Mouse (Mus musculus) limb, embryonic 11.5 days (tissue): ENCODE results near the gene Dysf. TPM values are rescaled to one million over a fixed set of nuclear protein-coding genes. Genes with fewer than 3 reads are reported as not detected.

Source experiments
- ATAC-seq: fragments of 200-750 bp; cut with Nextera tagmentation; 2 replicates; pipeline ENCODE4 v1.8.0; 2017; ENCODE audit warnings: low read depth; ENCODE audit not compliant: insufficient number of reproducible peaks, low FRiP score, low TSS enrichment
- DNase-seq: peaks from one replicate; pipeline ENCODE4 v3.0.0-alpha.2; 2015; ENCODE audit warnings: low spot score
- H3K27ac ChIP-seq: fragments of 300-500 bp; sonication (generic); replicated peaks from 2 replicates; pipeline ENCODE4 v1.5.1; 2014; ENCODE audit warnings: low read depth, mild to moderate bottlenecking, low read length
- H3K27me3 ChIP-seq: fragments of 300-500 bp; sonication (generic); 2 replicates; pipeline ENCODE4 v1.6.1; 2014; ENCODE audit warnings: mild to moderate bottlenecking, low read length, mixed read lengths; ENCODE audit not compliant: control insufficient read depth, insufficient read depth
- H3K36me3 ChIP-seq: fragments of 300-500 bp; sonication (generic); 2 replicates; pipeline ENCODE4 v1.6.1; 2014; ENCODE audit warnings: mild to moderate bottlenecking, low read length, moderate library complexity, mixed read lengths; ENCODE audit not compliant: control insufficient read depth, insufficient read depth
- H3K4me1 ChIP-seq: fragments of 300-500 bp; sonication (generic); 2 replicates; pipeline ENCODE4 v1.6.1; 2014; ENCODE audit warnings: low read length, mixed read lengths; ENCODE audit not compliant: control insufficient read depth, insufficient read depth
- H3K4me2 ChIP-seq: fragments of 300-500 bp; sonication (generic); 2 replicates; pipeline ENCODE4 v1.6.1; 2014; ENCODE audit warnings: low read depth, mild to moderate bottlenecking, moderate library complexity; ENCODE audit not compliant: severe bottlenecking
- H3K4me3 ChIP-seq: fragments of 300-500 bp; sonication (generic); 2 replicates; pipeline ENCODE4 v1.5.1; 2014; ENCODE audit warnings: low read depth, low read length
- H3K9ac ChIP-seq: fragments of 300-500 bp; sonication (generic); 2 replicates; pipeline ENCODE4 v1.6.1; 2014; ENCODE audit warnings: mild to moderate bottlenecking, low read length
- H3K9me3 ChIP-seq: fragments of 300-500 bp; sonication (generic); 2 replicates; pipeline ENCODE4 v1.6.1; 2016; ENCODE audit warnings: low read length; ENCODE audit not compliant: control insufficient read depth
- WGBS: fragments of 180-500 bp; shearing (Covaris S2); extraction: QIAGEN DNeasy Blood & Tissue Kit; methylation state at CpG from one replicate; pipeline ENCODE4 v1.1.7; 2014; 5-methylcytosine and 5-hydroxymethylcytosine counted together
- polyA plus RNA-seq: library from polyadenylated mRNA; unstranded; fragments of >200 nt; fragmentation: Nextera tagmentation; extraction: Ambion mirVana; gene quantifications from 2 replicates; pipeline ENCODE4 v1.2.1, GENCODE M21; 2014

Gene Dysf
- polyA plus RNA-seq, 1 experiment from 2014 or later = 16.7 TPM

GRCm38 (mm10) chr6:84219119-84219518 lies 210.7 kb downstream of the Dysf start:
- WGBS = 40% methylated on average over 11 of the region's 11 CpGs
- no peak for DNase-seq
- Histone ChIP-seq H3K4me2 (no peak overlapping the region), H3K4me1 (peaks cover 19% of the 10 kb centered on the region), H3K27ac (no peak overlapping the region; the same call in 1 of the 2 replicates), H3K27me3 (no peaks in the 10 kb centered on the region), H3K9ac (no peak overlapping the region), H3K4me3 (no peak overlapping the region), H3K9me3 (no peaks in the 10 kb centered on the region), H3K36me3 (no peaks in the 10 kb centered on the region)
- no peak for ATAC-seq

GRCm38 (mm10) chr6:84224861-84225260 lies 216.5 kb downstream of the Dysf start:
- Histone ChIP-seq H3K36me3 (no peaks in the 10 kb centered on the region), H3K4me1 (peaks cover 38% of the 10 kb centered on the region), H3K4me3 (no peak overlapping the region), H3K9ac (no peak overlapping the region), H3K27me3 (no peaks in the 10 kb centered on the region), H3K9me3 (no peaks in the 10 kb centered on the region), H3K27ac (no peak overlapping the region), H3K4me2 (no peak overlapping the region)
- WGBS = 24% methylated on average over 4 of the region's 4 CpGs
- DNase-seq (no peak), ATAC-seq (no peak)

GRCm38 (mm10) chr6:84225587-84225986 lies 217.2 kb downstream of the Dysf start:
- ATAC-seq (no peak), DNase-seq (no peak)
- Histone ChIP-seq H3K9me3 (no peaks in the 10 kb centered on the region), H3K36me3 (no peaks in the 10 kb centered on the region), H3K4me3 (no peak overlapping the region), H3K27ac (no peak overlapping the region), H3K4me1 (peaks cover 46% of the 10 kb centered on the region), H3K4me2 (no peak overlapping the region), H3K27me3 (no peaks in the 10 kb centered on the region), H3K9ac (no peak overlapping the region)
- 74% methylated on average over 6 of the region's 6 CpGs for WGBS

GRCm38 (mm10) chr6:84228196-84228595 lies 219.8 kb downstream of the Dysf start:
- H3K27ac ChIP-seq = peak overlapping the region; percentile 81
- WGBS = 52% methylated on average over 4 of the region's 4 CpGs
- H3K9ac ChIP-seq = peak overlapping the region; percentile 27; the same call in 1 of the 2 replicates
- H3K27me3 ChIP-seq = no peaks in the 10 kb centered on the region
- H3K4me3 ChIP-seq = no peak overlapping the region
- H3K9me3 ChIP-seq = no peaks in the 10 kb centered on the region
- ATAC-seq (no peak), DNase-seq (no peak)
- H3K4me1 ChIP-seq = peaks cover 65% of the 10 kb centered on the region
- H3K36me3 ChIP-seq = no peaks in the 10 kb centered on the region
- no peak overlapping the region for H3K4me2 ChIP-seq

- ATAC-seq = no peak
- Histone ChIP-seq H3K4me1 (peaks cover 68% of the 10 kb centered on the region), H3K9me3 (no peaks in the 10 kb centered on the region), H3K27ac (peak overlapping the region; percentile 81), H3K4me2 (no peak overlapping the region), H3K27me3 (no peaks in the 10 kb centered on the region), H3K36me3 (no peaks in the 10 kb centered on the region), H3K9ac (peak overlapping the region; percentile 27; the same call in 1 of the 2 replicates), H3K4me3 (no peak overlapping the region)
- DNase-seq = peak; percentile 83
- 11% methylated on average over 5 of the region's 5 CpGs for WGBS
Observed at GRCm38 (mm10) chr6:84228786-84229185, 220.4 kb downstream of the Dysf start.

- Histone ChIP-seq H3K4me1 (peaks cover 75% of the 10 kb centered on the region), H3K9ac (0 out of 2 replicates have a peak overlapping the region, but pooled peaks have one; percentile 27), H3K9me3 (no peaks in the 10 kb centered on the region), H3K36me3 (no peaks in the 10 kb centered on the region), H3K27me3 (no peaks in the 10 kb centered on the region), H3K4me3 (no peak overlapping the region), H3K4me2 (no peak overlapping the region), H3K27ac (peak overlapping the region; percentile 81)
- 18% methylated on average over 7 of the region's 7 CpGs for WGBS
- peak; percentile 65 for ATAC-seq
- peak; percentile 83 for DNase-seq
Observed at GRCm38 (mm10) chr6:84229739-84230138, 221.3 kb downstream of the Dysf start.

- peak overlapping the region; percentile 81 for H3K27ac ChIP-seq
- ATAC-seq (no peak), DNase-seq (peak; percentile 61)
- 27% methylated on average over 7 of the region's 7 CpGs for WGBS
- H3K4me3 ChIP-seq = no peak overlapping the region
- H3K9me3 ChIP-seq = no peaks in the 10 kb centered on the region
- H3K4me1 ChIP-seq = peaks cover 72% of the 10 kb centered on the region
- H3K27me3 ChIP-seq = no peaks in the 10 kb centered on the region
- no peak overlapping the region for H3K9ac ChIP-seq
- no peaks in the 10 kb centered on the region for H3K36me3 ChIP-seq
- no peak overlapping the region for H3K4me2 ChIP-seq
Observed at GRCm38 (mm10) chr6:84231108-84231507, 222.7 kb downstream of the Dysf start.

GRCm38 (mm10) chr6:84232063-84232760 lies 223.8 kb downstream of the Dysf start:
- Histone ChIP-seq H3K4me1 (peaks cover 65% of the 10 kb centered on the region), H3K27me3 (no peaks in the 10 kb centered on the region)

More at GRCm38 (mm10) chr6:84232063-84232760, 223.8 kb downstream of the Dysf start:
- DNase-seq = no peak
- Histone ChIP-seq H3K9ac (peak overlapping the region; percentile 22; the same call in 1 of the 2 replicates), H3K36me3 (no peaks in the 10 kb centered on the region), H3K4me2 (no peak overlapping the region), H3K27ac (peak overlapping the region; percentile 47; the same call in 1 of the 2 replicates), H3K4me3 (no peak overlapping the region), H3K9me3 (no peaks in the 10 kb centered on the region)
- no peak for ATAC-seq
- 55% methylated on average over 8 of the region's 8 CpGs for WGBS
